Mouse (Mus musculus) liver, adult 2 months (tissue): ENCODE data around the gene Pwwp2b.

Experiments
- CTCF ChIP-seq: fragments of 200-500 bp; IDR thresholded peaks from 2 replicates; pipeline ENCODE4 v1.5.1; 2011; ENCODE audit warnings: low read depth, low read length, control low read depth
- POLR2A ChIP-seq: fragments of 200-500 bp; IDR thresholded peaks from 2 replicates; pipeline ENCODE4 v1.6.1; 2011; ENCODE audit warnings: low read length, control low read depth; ENCODE audit not compliant: insufficient read depth; ENCODE audit errors: extremely low read depth

- TF ChIP-seq CTCF (no peak), POLR2A (no peak)
Observed at GRCm38 (mm10) chr7:139257752-139258542, 9.7 kb downstream of the Pwwp2b start.
